ENCODE assay signal across 8 mouse cellular contexts in the genomic region with DNA sequence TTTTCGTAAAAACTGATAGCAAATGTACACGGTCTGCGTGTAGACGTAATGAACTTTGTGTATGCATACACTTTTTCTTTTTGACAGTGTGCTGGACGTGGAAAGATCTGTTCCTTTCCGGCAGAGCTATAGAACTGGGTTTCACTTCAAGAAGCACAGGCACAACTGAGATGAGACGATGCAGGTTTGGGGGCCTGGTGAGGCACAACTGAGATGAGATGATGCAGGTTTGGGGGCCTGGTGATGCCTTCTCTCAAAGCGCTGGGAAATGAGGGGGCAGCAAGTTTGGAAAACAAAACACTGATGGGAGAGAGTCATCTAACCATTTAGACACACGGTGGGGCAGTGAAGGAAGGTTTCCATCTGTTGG. TPM values are rescaled to one million over a fixed set of nuclear protein-coding genes. Genes with fewer than 3 reads are reported as not detected.
DNase-seq lines count a peak whose midpoint lies in the region; ATAC-seq and TF ChIP-seq lines count a peak whose summit lies in the region.

No protein-coding gene starts in this region.

- peak overlapping the region; percentile 24; the same call in 1 of the 2 replicates for H3K27ac ChIP-seq in kidney, embryonic 14.5 days (ENCODE audit: low read depth, low read length)
- H3K27ac ChIP-seq in hindbrain, postnatal 0 days: peak overlapping the region; percentile 86
- H3K27ac ChIP-seq in midbrain, embryonic 14.5 days (replicated peaks; ENCODE audit: low read depth, low read length): peak overlapping the region; percentile 85

- peak overlapping the region; percentile 79 for H3K4me2 ChIP-seq in kidney, embryonic 14.5 days (replicated peaks; ENCODE audit: low read depth, low read length)
- peak overlapping the region; percentile 93 for H3K4me2 ChIP-seq in hindbrain, postnatal 0 days (ENCODE audit: low read depth, low read length)
- peak overlapping the region; percentile 84 for H3K4me2 ChIP-seq in midbrain, embryonic 14.5 days (ENCODE audit: low read length)

- H3K9me3 ChIP-seq in kidney, embryonic 14.5 days (ENCODE audit: control insufficient read depth, low read length): no peaks in the 10 kb centered on the region
- H3K9me3 ChIP-seq in hindbrain, postnatal 0 days (ENCODE audit: low read length): no peaks in the 10 kb centered on the region
- H3K9me3 ChIP-seq in midbrain, embryonic 14.5 days (ENCODE audit: control insufficient read depth, low read length): peaks cover 5% of the 10 kb centered on the region; the same call in 1 of the 2 replicates

- H3K36me3 ChIP-seq in kidney, embryonic 14.5 days (ENCODE audit: control insufficient read depth, insufficient read depth, low read length): no peaks in the 10 kb centered on the region
- no peaks in the 10 kb centered on the region for H3K36me3 ChIP-seq in hindbrain, postnatal 0 days (ENCODE audit: insufficient read depth, low read length)
- H3K36me3 ChIP-seq in midbrain, embryonic 14.5 days (ENCODE audit: control insufficient read depth, insufficient read depth, low read length): no peaks in the 10 kb centered on the region

- peak; percentile 19; the same call in 1 of the 2 replicates for TF ChIP-seq CTCF in hindbrain, postnatal 0 days (IDR thresholded peaks at IDR 0.05; ENCODE audit: low read depth)

- peaks cover 17% of the 10 kb centered on the region; the same call in 1 of the 2 replicates for H3K4me1 ChIP-seq in kidney, embryonic 14.5 days (ENCODE audit: control insufficient read depth, insufficient read depth, low read length)
- H3K4me1 ChIP-seq in hindbrain, postnatal 0 days (ENCODE audit: insufficient read depth, low read length): peaks cover 10% of the 10 kb centered on the region; the same call in 1 of the 2 replicates
- H3K4me1 ChIP-seq in midbrain, embryonic 14.5 days (ENCODE audit: control insufficient read depth, insufficient read depth, low read length): peaks cover 18% of the 10 kb centered on the region

- peak overlapping the region; percentile 98 for H3K4me3 ChIP-seq in kidney, embryonic 14.5 days (ENCODE audit: low read length)
- H3K4me3 ChIP-seq in hindbrain, postnatal 0 days (ENCODE audit: low read length): peak overlapping the region; percentile 98
- peak overlapping the region; percentile 91 for H3K4me3 ChIP-seq in midbrain, embryonic 14.5 days (replicated peaks; ENCODE audit: low read depth, low read length)

- intact Hi-C loops in left cerebral cortex, postnatal 14 days (cut with DNase I): no loop called here

- no peaks in the 10 kb centered on the region for H3K27me3 ChIP-seq in kidney, embryonic 14.5 days (ENCODE audit: control insufficient read depth, insufficient read depth, low read length)
- H3K27me3 ChIP-seq in hindbrain, postnatal 0 days (ENCODE audit: insufficient read depth, low read length): no peaks in the 10 kb centered on the region
- H3K27me3 ChIP-seq in midbrain, embryonic 14.5 days (ENCODE audit: control insufficient read depth, insufficient read depth, low read length): no peaks in the 10 kb centered on the region

- 50% methylated on average over 9 of the region's 9 CpGs for WGBS in kidney, embryonic 14.5 days
- 54% methylated on average over 9 of the region's 9 CpGs for WGBS in hindbrain, postnatal 0 days
- 52% methylated on average over 9 of the region's 9 CpGs for WGBS in midbrain, embryonic 14.5 days

- no peak for DNase-seq in kidney, adult 8-10 months
- no peak for DNase-seq in hindbrain, postnatal 0 days (ENCODE audit: low spot score)
- no peak for DNase-seq in midbrain, embryonic 14.5 days
- no peak for DNase-seq in adrenal gland, postnatal 10 days
- DNase-seq in lung, postnatal 4 days: no peak
- DNase-seq in left cerebral cortex, postnatal 14 days (ENCODE audit: low spot score in 2 of 2): no peak

- H3K9ac ChIP-seq in kidney, embryonic 14.5 days (ENCODE audit: low read depth, low read length): peak overlapping the region; percentile 77
- peak overlapping the region; percentile 95 for H3K9ac ChIP-seq in hindbrain, postnatal 0 days (replicated peaks; ENCODE audit: low read length)
- H3K9ac ChIP-seq in midbrain, embryonic 14.5 days (replicated peaks; ENCODE audit: low read length): peak overlapping the region; percentile 87

- ATAC-seq in kidney, embryonic 14.5 days (ENCODE audit: low FRiP score, low TSS enrichment): no peak; the same call in 1 of the 2 replicates
- peak; percentile 10; the same call in 1 of the 2 replicates for ATAC-seq in common myeloid progenitor, adult 5-6 weeks (replicated peaks; ENCODE audit: low read depth, poor library complexity, severe bottlenecking)
- peak; percentile 43 for ATAC-seq in hindbrain, postnatal 0 days
- ATAC-seq in midbrain, embryonic 14.5 days (ENCODE audit: low FRiP score, low TSS enrichment): 0 out of 2 replicates have a peak, but pooled peaks have one; percentile 17

RNA-seq across cellular contexts. Expression of a gene that starts 0.3 kb away (rescaled TPM):
- polyA plus RNA-seq in kidney, embryonic 14.5 days (2014; fragmentation: Nextera tagmentation; extraction: Ambion mirVana): 80.7 and 87.0 TPM in 2 replicates
- 24.6 and 25.1 TPM in 2 replicates for total RNA-seq in common myeloid progenitor, adult 5-6 weeks (2017)
- total RNA-seq in hindbrain, postnatal 0 days (2014; rRNA removed): 119 and 142 TPM in 2 replicates
- polyA plus RNA-seq in hindbrain, postnatal 0 days (2015; fragmentation: Nextera tagmentation; extraction: Ambion mirVana): 117 and 118 TPM in 2 replicates
- 91.8 and 98.1 TPM in 2 replicates for polyA plus RNA-seq in midbrain, embryonic 14.5 days (2014; fragmentation: Nextera tagmentation; extraction: Ambion mirVana)
- 10 to 100 TPM; 76.9 to 83.9 TPM for total RNA-seq in adrenal gland, postnatal 10 days (2021)
- total RNA-seq in left cerebral cortex, postnatal 14 days (2021): 100 to 1,000 TPM in 1 of 2 experiments, 10 to 100 TPM in 1; 97.5 to 105 TPM

Comparison
In these comparisons a context has a peak if more than half of its experiments do, and no peak if none do; other contexts are left out.
1. H3K27ac ChIP-seq: peak in every context shown above with its lines; median percentile 86 in hindbrain, postnatal 0 days; 85 in midbrain, embryonic 14.5 days; 24 in kidney, embryonic 14.5 days.